Mouse (Mus musculus): ENCODE results near the gene Zfp263. TPM values are rescaled to one million over a fixed set of nuclear protein-coding genes. Genes with fewer than 3 reads are reported as not detected.

The Zfp263 gene
- total and polyA plus RNA-seq, 2 experiments from 2014 or later = 12.6 to 17.1 TPM

DNA sequence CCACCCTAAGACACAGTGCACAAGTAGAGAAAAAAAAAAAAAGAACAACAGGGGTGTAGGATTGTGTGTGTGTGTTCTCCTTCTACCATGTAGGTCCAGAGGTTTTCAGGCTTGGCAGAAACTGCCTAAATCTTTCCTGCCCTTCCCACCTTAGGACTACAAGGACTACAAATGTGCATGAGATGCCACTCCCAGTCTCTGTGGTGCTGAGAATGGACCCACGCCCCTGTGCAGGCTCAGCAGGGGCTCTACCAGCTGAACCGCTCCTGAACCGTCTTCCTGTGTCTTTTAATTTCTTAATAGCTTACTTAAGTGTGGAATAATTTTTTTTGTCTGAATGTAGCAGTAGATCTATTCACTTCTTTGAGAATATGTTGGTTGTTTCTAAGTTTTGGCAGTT lies 34.1 kb downstream of the Zfp263 start:
- Histone ChIP-seq H3K27me3 (ENCODE audit: control insufficient read depth, insufficient read depth, low read length) (no peaks in the 10 kb centered on the region), H3K9ac (replicated peaks; ENCODE audit: low read depth, low read length) (no peak overlapping the region), H3K36me3 (replicated peaks; ENCODE audit: control insufficient read depth, insufficient read depth, low read length) (no peaks in the 10 kb centered on the region), H3K9me3 (replicated peaks; ENCODE audit: control insufficient read depth, low read length) (no peaks in the 10 kb centered on the region), H3K4me1 (ENCODE audit: control insufficient read depth, insufficient read depth) (no peaks in the 10 kb centered on the region), H3K27ac (ENCODE audit: low read depth) (no peak overlapping the region), H3K4me3 (ENCODE audit: low read depth, low read length) (no peak overlapping the region), H3K4me2 (ENCODE audit: low read depth, low read length) (no peak overlapping the region)
- 63% methylated on average over 3 of the region's 3 CpGs for WGBS
- TF ChIP-seq CTCF (IDR thresholded peaks at IDR 0.05; ENCODE audit: low read depth) = no peak
- TF ChIP-seq EP300 (IDR thresholded peaks at IDR 0.05; ENCODE audit: low read depth) = no peak
- no peak for DNase-seq (ENCODE audit: low spot score)
- ATAC-seq (ENCODE audit: insufficient read depth, low read depth) = no peak

DNA sequence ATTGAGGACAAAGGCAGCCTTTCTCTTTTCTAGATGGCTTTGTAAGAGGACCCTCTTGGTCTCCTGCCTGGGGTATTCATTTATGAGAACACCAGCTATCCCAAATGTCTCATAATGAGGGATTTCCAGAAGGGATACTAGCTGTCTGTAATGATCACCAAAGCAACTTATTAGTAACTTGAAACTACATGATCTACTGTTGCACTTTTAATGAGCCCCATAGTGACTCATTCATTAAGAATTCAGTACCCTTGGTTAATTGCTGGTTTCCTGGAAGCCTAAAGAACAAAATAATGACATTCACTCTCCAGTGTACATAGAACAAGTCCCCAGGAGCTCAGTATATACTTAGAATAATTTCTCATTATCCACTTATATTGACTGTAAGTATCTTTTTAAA lies 37.3 kb downstream of the Zfp263 start:
- Histone ChIP-seq H3K9me3 (replicated peaks; ENCODE audit: control insufficient read depth, low read length) (no peaks in the 10 kb centered on the region), H3K27me3 (ENCODE audit: control insufficient read depth, insufficient read depth, low read length) (no peaks in the 10 kb centered on the region)
- DNase-seq (ENCODE audit: low spot score) = no peak

DNA sequence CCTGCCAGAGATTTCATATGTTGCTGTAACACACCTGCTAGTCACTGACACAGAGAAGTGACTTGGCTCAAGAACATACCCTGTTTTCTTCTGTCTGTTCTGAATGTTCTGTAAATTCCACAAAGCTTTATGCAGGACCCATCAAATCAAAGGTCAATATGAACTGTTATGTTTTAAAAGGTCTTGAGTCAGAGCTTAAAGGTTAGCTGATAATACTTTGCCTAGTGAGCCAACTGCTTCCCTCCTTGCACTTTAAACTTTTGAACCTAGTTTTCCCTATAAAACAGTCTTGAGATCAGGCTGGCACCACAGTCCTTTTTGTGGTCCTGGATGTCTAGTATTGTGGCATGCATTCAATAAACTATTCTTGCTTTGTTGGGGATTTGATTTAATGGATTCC lies 44.5 kb downstream of the Zfp263 start:
- no peak for ATAC-seq (ENCODE audit: insufficient read depth, low read depth)
- H3K4me2 ChIP-seq (ENCODE audit: low read depth, low read length) = no peak overlapping the region
- H3K27me3 ChIP-seq (ENCODE audit: control insufficient read depth, insufficient read depth, low read length) = no peaks in the 10 kb centered on the region

More for the DNA sequence above, 37.3 kb downstream of the Zfp263 start:
- no peak for ATAC-seq (ENCODE audit: insufficient read depth, low read depth)
- H3K4me1 ChIP-seq (ENCODE audit: control insufficient read depth, insufficient read depth) = no peaks in the 10 kb centered on the region
- no peak overlapping the region for H3K27ac ChIP-seq (ENCODE audit: low read depth)
- TF ChIP-seq EP300 (IDR thresholded peaks at IDR 0.05; ENCODE audit: low read depth) (no peak), CTCF (IDR thresholded peaks at IDR 0.05; ENCODE audit: low read depth) (no peak)
- H3K4me3 ChIP-seq (ENCODE audit: low read depth, low read length) = no peak overlapping the region
- no peaks in the 10 kb centered on the region for H3K36me3 ChIP-seq (replicated peaks; ENCODE audit: control insufficient read depth, insufficient read depth, low read length)
- no peak overlapping the region for H3K4me2 ChIP-seq (ENCODE audit: low read depth, low read length)
- H3K9ac ChIP-seq (replicated peaks; ENCODE audit: low read depth, low read length) = no peak overlapping the region

More for the DNA sequence above, 44.5 kb downstream of the Zfp263 start:
- H3K4me3 ChIP-seq (ENCODE audit: low read depth, low read length) = no peak overlapping the region
- no peak overlapping the region for H3K9ac ChIP-seq (replicated peaks; ENCODE audit: low read depth, low read length)
- TF ChIP-seq CTCF (IDR thresholded peaks at IDR 0.05; ENCODE audit: low read depth) = no peak
- no peak for TF ChIP-seq EP300 (IDR thresholded peaks at IDR 0.05; ENCODE audit: low read depth)
- H3K36me3 ChIP-seq (replicated peaks; ENCODE audit: control insufficient read depth, insufficient read depth, low read length) = no peaks in the 10 kb centered on the region
- DNase-seq (ENCODE audit: low spot score) = no peak
- H3K9me3 ChIP-seq (replicated peaks; ENCODE audit: control insufficient read depth, low read length) = no peaks in the 10 kb centered on the region
- H3K4me1 ChIP-seq (ENCODE audit: control insufficient read depth, insufficient read depth) = no peaks in the 10 kb centered on the region
- no peak overlapping the region for H3K27ac ChIP-seq (ENCODE audit: low read depth)

Other genes with a start within 250 kb of the Zfp263 start
- not detected in 2 replicates for gene Olfr161, start 153.1 kb upstream of the Zfp263 start, total RNA-seq (2014; rRNA removed; ENCODE audit: low replicate concordance)
- gene Olfr161, start 153.1 kb upstream of the Zfp263 start, polyA plus RNA-seq (2015; fragmentation: Nextera tagmentation; extraction: Ambion mirVana) = not detected in 2 replicates
- not detected in 2 replicates for gene Mefv, start 26.0 kb upstream of the Zfp263 start, total RNA-seq (2014; rRNA removed; ENCODE audit: low replicate concordance)
- 0.04 and 0.05 TPM in 2 replicates for gene Mefv, start 26.0 kb upstream of the Zfp263 start, polyA plus RNA-seq (2015; fragmentation: Nextera tagmentation; extraction: Ambion mirVana)
- not detected in 2 replicates for gene Olfr15, start 86.8 kb downstream of the Zfp263 start, total RNA-seq (2014; rRNA removed; ENCODE audit: low replicate concordance)
- not detected in 2 replicates for gene Olfr15, start 86.8 kb downstream of the Zfp263 start, polyA plus RNA-seq (2015; fragmentation: Nextera tagmentation; extraction: Ambion mirVana)
- 0.69 and 0.93 TPM in 2 replicates for gene Zfp174, start 103.2 kb downstream of the Zfp263 start, total RNA-seq (2014; rRNA removed; ENCODE audit: low replicate concordance)
- gene Zfp174, start 103.2 kb downstream of the Zfp263 start, polyA plus RNA-seq (2015; fragmentation: Nextera tagmentation; extraction: Ambion mirVana) = 0.71 and 0.72 TPM in 2 replicates
- gene Naa60, start 128.3 kb downstream of the Zfp263 start, total RNA-seq (2014; rRNA removed; ENCODE audit: low replicate concordance) = 23.6 and 24.2 TPM in 2 replicates
- 32.2 and 33.0 TPM in 2 replicates for gene Naa60, start 128.3 kb downstream of the Zfp263 start, polyA plus RNA-seq (2015; fragmentation: Nextera tagmentation; extraction: Ambion mirVana)
- 7.4 and 9.2 TPM in 2 replicates for gene Zfp597, start 140.5 kb downstream of the Zfp263 start, total RNA-seq (2014; rRNA removed; ENCODE audit: low replicate concordance)
- gene Zfp597, start 140.5 kb downstream of the Zfp263 start, polyA plus RNA-seq (2015; fragmentation: Nextera tagmentation; extraction: Ambion mirVana) = 3.3 and 4.3 TPM in 2 replicates
- not detected in 2 replicates for gene Gm20695, start 140.6 kb downstream of the Zfp263 start, total RNA-seq (2014; rRNA removed; ENCODE audit: low replicate concordance)
- gene Gm20695, start 140.6 kb downstream of the Zfp263 start, polyA plus RNA-seq (2015; fragmentation: Nextera tagmentation; extraction: Ambion mirVana) = 0.93 and 1.2 TPM in 2 replicates
- 3.2 and 4.0 TPM in 2 replicates for gene 1700037C18Rik, start 164.6 kb downstream of the Zfp263 start, total RNA-seq (2014; rRNA removed; ENCODE audit: low replicate concordance)
- gene 1700037C18Rik, start 164.6 kb downstream of the Zfp263 start, polyA plus RNA-seq (2015; fragmentation: Nextera tagmentation; extraction: Ambion mirVana) = 9.2 and 10.0 TPM in 2 replicates
- gene Cluap1, start 164.7 kb downstream of the Zfp263 start, total RNA-seq (2014; rRNA removed; ENCODE audit: low replicate concordance) = 5.6 and 18.4 TPM in 2 replicates
- 14.9 and 16.2 TPM in 2 replicates for gene Cluap1, start 164.7 kb downstream of the Zfp263 start, polyA plus RNA-seq (2015; fragmentation: Nextera tagmentation; extraction: Ambion mirVana)
- gene Nlrc3, start 232.5 kb downstream of the Zfp263 start, total RNA-seq (2014; rRNA removed; ENCODE audit: low replicate concordance) = 0.15 and 0.35 TPM in 2 replicates
- gene Nlrc3, start 232.5 kb downstream of the Zfp263 start, polyA plus RNA-seq (2015; fragmentation: Nextera tagmentation; extraction: Ambion mirVana) = 1.2 TPM in 2 replicates

All from heart, postnatal 0 days (tissue).